Mouse (Mus musculus) limb, embryonic 12.5 days (tissue): ENCODE results near the gene Fam71f2. TPM values are rescaled to one million over a fixed set of nuclear protein-coding genes. Genes with fewer than 3 reads are reported as not detected.
A peak's percentile ranks its signal among the peaks of the same experiment; 100 is the strongest.

Experiments
- ATAC-seq: fragments of 200-750 bp; cut with Nextera tagmentation; 2 replicates; pipeline ENCODE4 v1.8.0; 2017; ENCODE audit warnings: low read depth, moderate TSS enrichment; ENCODE audit not compliant: insufficient number of reproducible peaks, insufficient read depth, low FRiP score, low TSS enrichment
- H3K27ac ChIP-seq: fragments of 300-500 bp; sonication (generic); 2 replicates; pipeline ENCODE4 v1.5.1; 2016; ENCODE audit warnings: mild to moderate bottlenecking, moderate library complexity
- H3K27me3 ChIP-seq: fragments of 300-500 bp; sonication (generic); 2 replicates; pipeline ENCODE4 v1.6.1; 2016; ENCODE audit warnings: mild to moderate bottlenecking, moderate library complexity
- H3K36me3 ChIP-seq: fragments of 300-500 bp; sonication (generic); 2 replicates; pipeline ENCODE4 v1.6.1; 2016; ENCODE audit warnings: mild to moderate bottlenecking, moderate library complexity
- H3K4me1 ChIP-seq: fragments of 300-500 bp; sonication (generic); replicated peaks from 2 replicates; pipeline ENCODE4 v1.6.1; 2016
- H3K4me2 ChIP-seq: fragments of 300-500 bp; sonication (generic); 2 replicates; pipeline ENCODE4 v1.6.1; 2016; ENCODE audit warnings: mild to moderate bottlenecking, moderate library complexity
- H3K4me3 ChIP-seq: fragments of 300-500 bp; sonication (generic); replicated peaks from 2 replicates; pipeline ENCODE4 v1.5.1; 2016; ENCODE audit warnings: mild to moderate bottlenecking
- H3K9ac ChIP-seq: fragments of 300-500 bp; sonication (generic); replicated peaks from 2 replicates; pipeline ENCODE4 v1.6.1; 2016; ENCODE audit warnings: mild to moderate bottlenecking, moderate library complexity
- H3K9me3 ChIP-seq: fragments of 300-500 bp; sonication (generic); 2 replicates; pipeline ENCODE4 v1.6.1; 2016; ENCODE audit warnings: mild to moderate bottlenecking, moderate library complexity
- WGBS: fragments of 180-500 bp; shearing (Covaris S2); methylation state at CpG from one replicate; pipeline ENCODE4 v1.1.7; 2016; 5-methylcytosine and 5-hydroxymethylcytosine counted together
- polyA plus RNA-seq: library from polyadenylated mRNA; unstranded; fragments of >200 nt; fragmentation: Nextera tagmentation; extraction: Ambion mirVana; gene quantifications from 2 replicates; pipeline ENCODE4 v1.2.1, GENCODE M21; 2016

Gene Fam71f2
- polyA plus RNA-seq, 1 experiment from 2014 or later, result 0.29 TPM

DNA sequence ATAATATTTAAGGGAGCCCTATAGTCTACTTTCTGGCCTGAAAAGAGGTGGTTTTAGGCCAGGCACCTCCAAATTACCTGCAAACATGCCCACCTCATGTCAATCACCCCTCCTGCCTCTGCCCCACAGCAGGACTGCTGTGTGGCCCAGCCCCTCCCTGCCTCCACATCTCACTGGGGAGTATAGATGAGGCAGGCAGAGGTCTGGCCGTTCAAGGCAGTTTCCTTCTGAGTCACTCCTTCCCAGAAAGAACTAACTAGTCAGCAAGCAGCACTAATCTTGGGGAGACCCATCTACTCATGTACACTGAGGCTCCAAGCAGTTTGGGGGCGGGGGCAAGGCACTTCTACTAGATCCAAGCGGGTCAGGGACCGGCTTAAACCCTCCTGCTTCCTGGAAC lies 32.3 kb upstream of the Fam71f2 start:
- H3K4me3 ChIP-seq, result no peak overlapping the region
- no peaks in the 10 kb centered on the region for H3K4me1 ChIP-seq
- H3K27me3 ChIP-seq, result no peaks in the 10 kb centered on the region
- no peak for ATAC-seq
- H3K9me3 ChIP-seq, result no peaks in the 10 kb centered on the region
- no peak overlapping the region for H3K9ac ChIP-seq
- H3K36me3 ChIP-seq, result no peaks in the 10 kb centered on the region
- H3K4me2 ChIP-seq, result no peak overlapping the region
- H3K27ac ChIP-seq, result no peak overlapping the region
- WGBS, result 55% methylated on average over 4 of the region's 4 CpGs

DNA sequence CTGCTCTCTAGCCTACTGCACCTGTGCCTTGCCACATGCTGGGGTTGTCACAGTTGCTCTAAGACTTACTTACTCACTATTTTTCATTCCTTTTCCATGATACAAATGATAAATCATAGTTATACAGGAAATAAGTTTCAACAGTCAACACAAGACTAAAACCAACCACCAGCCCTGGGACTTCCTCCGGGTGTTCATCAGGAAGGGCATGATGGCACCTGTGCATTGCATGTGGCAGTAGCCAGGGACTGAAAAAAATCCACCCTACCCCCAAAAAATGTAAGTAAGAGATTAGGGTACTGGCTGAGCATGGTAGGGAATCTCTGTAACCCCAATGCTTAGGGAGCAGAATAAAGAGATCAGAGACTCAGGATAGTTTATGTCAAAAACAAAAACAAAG lies 20.0 kb upstream of the Fam71f2 start:
- H3K4me3 ChIP-seq, result no peak overlapping the region
- no peak overlapping the region for H3K27ac ChIP-seq
- H3K9ac ChIP-seq, result no peak overlapping the region
- H3K4me2 ChIP-seq, result no peak overlapping the region
- H3K36me3 ChIP-seq, result no peaks in the 10 kb centered on the region
- WGBS, result 77% methylated on average over 1 of the region's 1 CpGs
- no peaks in the 10 kb centered on the region for H3K9me3 ChIP-seq
- no peak for ATAC-seq
- no peaks in the 10 kb centered on the region; the same call in 1 of the 2 replicates for H3K27me3 ChIP-seq
- no peaks in the 10 kb centered on the region for H3K4me1 ChIP-seq

DNA sequence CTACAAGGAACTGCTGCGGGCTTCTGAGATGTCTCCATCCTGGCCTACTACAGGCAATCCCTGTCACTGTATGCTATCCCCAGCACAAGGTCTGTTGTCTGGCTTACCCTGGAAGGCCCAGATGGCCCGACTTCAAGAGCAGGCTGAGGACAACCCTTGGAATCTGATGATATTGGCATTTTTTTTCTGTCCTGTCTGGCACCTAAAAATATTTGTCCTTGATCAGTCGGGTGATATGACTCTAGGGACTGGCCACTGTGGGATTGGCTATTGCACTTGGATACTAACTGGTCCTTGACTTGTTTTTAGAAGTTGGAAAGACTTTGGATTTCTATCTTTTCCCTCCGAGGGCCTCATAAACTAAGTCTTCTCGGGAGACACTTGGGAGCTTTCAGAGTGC lies 17.6 kb upstream of the Fam71f2 start:
- 75% methylated on average over 5 of the region's 5 CpGs for WGBS

DNA sequence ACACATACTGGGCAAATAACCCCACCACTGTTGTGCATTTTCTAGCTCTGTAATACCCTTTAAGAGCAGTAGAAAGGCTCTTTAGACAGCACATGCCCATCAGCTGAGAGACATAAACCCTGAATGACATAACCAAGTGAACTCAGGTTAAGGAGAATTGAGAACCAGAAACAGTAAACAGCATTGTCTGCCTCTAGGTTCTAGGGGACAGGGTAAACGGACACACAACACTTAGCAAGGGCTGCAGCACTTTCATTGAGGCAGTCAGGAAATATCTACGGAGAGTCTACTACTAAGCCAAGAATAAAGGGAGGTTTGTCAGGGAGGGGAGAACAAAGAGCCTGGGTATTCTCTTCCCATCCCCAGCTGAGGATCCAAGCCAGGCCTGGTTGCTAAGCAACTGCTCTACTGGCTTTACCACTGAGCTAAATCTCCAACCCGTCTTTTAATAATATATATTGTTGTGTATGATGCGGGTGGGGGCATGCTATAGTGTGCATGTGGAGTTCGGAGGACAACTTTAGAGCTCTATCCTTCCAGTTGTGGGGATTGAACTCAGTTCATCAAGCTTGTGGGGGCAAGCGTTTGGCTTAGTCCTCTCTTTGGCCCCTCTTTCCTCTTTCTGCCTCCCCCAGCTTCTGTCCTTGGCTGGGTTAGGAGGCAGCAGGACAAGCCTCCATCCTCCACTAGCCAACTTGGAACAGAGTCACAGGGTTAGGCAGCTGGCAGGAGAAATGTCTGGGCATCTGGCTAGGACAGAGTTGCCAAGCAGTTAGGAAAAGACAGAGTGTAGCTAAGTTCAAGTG lies 15.5 kb upstream of the Fam71f2 start:
- H3K4me3 ChIP-seq, result no peak overlapping the region
- H3K27ac ChIP-seq, result no peak overlapping the region
- no peaks in the 10 kb centered on the region for H3K36me3 ChIP-seq
- no peak overlapping the region for H3K9ac ChIP-seq
- no peaks in the 10 kb centered on the region for H3K4me1 ChIP-seq
- WGBS, result 79% methylated on average over 6 of the region's 6 CpGs
- H3K4me2 ChIP-seq, result no peak overlapping the region
- H3K9me3 ChIP-seq, result no peaks in the 10 kb centered on the region
- no peak for ATAC-seq
- H3K27me3 ChIP-seq, result no peaks in the 10 kb centered on the region; the same call in 1 of the 2 replicates

More for the DNA sequence above, 17.6 kb upstream of the Fam71f2 start:
- Histone ChIP-seq H3K4me3 (no peak overlapping the region), H3K27ac (no peak overlapping the region), H3K27me3 (no peaks in the 10 kb centered on the region; the same call in 1 of the 2 replicates), H3K36me3 (no peaks in the 10 kb centered on the region), H3K4me2 (no peak overlapping the region), H3K9me3 (no peaks in the 10 kb centered on the region), H3K4me1 (no peaks in the 10 kb centered on the region), H3K9ac (no peak overlapping the region)
- ATAC-seq, result no peak

DNA sequence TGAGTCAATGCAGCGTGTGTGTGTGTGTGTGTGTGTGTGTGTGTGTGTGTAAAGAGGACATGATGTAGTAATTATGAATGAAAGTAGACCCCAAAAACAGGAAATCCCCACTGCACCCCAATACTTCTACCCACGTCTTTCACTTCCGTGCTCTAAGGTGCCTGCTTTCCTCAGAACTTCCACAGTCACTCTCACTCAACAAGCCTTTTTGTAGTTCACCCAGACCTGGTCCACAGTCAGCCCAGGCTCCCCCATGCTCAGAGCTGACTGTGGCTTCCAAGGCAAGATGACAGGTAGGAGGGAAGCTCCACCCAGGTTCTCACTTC lies 15.0 kb upstream of the Fam71f2 start:
- Histone ChIP-seq H3K4me1 (no peaks in the 10 kb centered on the region), H3K4me2 (no peak overlapping the region), H3K36me3 (no peaks in the 10 kb centered on the region), H3K4me3 (no peak overlapping the region), H3K9me3 (no peaks in the 10 kb centered on the region), H3K27ac (no peak overlapping the region), H3K9ac (no peak overlapping the region), H3K27me3 (no peaks in the 10 kb centered on the region; the same call in 1 of the 2 replicates)
- WGBS, result 88% methylated on average over 3 of the region's 3 CpGs
- ATAC-seq, result no peak

DNA sequence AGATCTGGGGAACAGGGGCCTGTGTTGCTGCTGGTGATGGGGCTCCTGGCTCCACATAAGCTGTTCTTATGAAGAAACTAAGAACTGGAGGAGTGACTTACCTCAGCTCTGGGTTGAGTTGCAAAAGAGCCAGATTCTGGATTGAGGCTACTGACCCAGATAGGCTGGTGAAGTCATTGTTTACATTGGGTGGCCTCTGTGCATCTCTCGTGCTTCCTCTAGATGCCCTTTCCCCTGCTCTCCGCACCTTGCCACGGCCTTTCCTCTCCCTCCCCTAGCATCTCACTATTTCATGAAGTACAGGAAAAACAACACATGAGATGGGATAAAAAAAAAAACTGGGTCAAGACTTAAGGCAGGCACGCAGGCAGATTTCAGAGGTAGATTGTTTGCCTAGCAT lies 12.5 kb upstream of the Fam71f2 start:
- Histone ChIP-seq H3K4me1 (peaks cover 6% of the 10 kb centered on the region), H3K27me3 (no peaks in the 10 kb centered on the region), H3K9ac (no peak overlapping the region), H3K4me2 (no peak overlapping the region), H3K9me3 (no peaks in the 10 kb centered on the region), H3K4me3 (no peak overlapping the region), H3K27ac (no peak overlapping the region), H3K36me3 (no peaks in the 10 kb centered on the region)
- 62% methylated on average over 4 of the region's 4 CpGs for WGBS
- no peak for ATAC-seq

DNA sequence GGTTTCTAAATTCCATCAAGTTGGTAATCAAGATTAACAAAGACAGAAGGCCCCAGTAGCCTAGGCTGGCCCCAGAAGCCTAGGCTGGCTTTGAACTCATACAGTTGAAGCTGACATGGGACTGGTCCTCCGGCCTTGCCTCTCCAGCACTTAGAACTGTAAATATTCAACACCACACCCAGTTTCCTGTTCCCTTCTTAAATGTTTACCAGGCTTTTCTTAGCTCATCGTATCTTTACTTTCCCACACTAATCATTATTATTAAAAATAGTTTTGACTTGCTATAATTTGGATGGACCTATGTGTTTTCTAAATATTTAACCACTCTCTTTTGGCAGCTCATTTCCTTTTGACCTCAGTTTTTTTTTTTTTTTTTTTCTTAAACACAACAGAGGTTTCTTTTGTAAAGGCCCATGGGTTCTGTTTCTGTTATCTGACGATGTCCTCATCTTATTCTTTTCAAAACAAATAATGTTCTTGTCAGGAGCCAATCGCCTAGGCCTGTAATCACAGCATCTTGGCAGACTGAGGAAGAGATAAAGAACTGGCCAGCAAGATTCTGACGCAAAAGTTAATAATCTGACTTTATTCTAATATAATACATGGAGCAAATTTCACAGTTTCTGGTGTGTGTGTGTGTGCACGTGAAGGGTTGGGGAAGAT lies 10.3 kb upstream of the Fam71f2 start:
- no peak overlapping the region for H3K27ac ChIP-seq
- no peak overlapping the region for H3K9ac ChIP-seq
- H3K9me3 ChIP-seq, result no peaks in the 10 kb centered on the region
- ATAC-seq, result no peak
- 0 out of 2 replicates have a peak, but pooled peaks cover under 1% of the 10 kb centered on the region for H3K36me3 ChIP-seq
- peaks cover 14% of the 10 kb centered on the region for H3K4me1 ChIP-seq
- H3K27me3 ChIP-seq, result no peaks in the 10 kb centered on the region
- 88% methylated on average over 6 of the region's 6 CpGs for WGBS
- H3K4me3 ChIP-seq, result no peak overlapping the region
- no peak overlapping the region for H3K4me2 ChIP-seq

DNA sequence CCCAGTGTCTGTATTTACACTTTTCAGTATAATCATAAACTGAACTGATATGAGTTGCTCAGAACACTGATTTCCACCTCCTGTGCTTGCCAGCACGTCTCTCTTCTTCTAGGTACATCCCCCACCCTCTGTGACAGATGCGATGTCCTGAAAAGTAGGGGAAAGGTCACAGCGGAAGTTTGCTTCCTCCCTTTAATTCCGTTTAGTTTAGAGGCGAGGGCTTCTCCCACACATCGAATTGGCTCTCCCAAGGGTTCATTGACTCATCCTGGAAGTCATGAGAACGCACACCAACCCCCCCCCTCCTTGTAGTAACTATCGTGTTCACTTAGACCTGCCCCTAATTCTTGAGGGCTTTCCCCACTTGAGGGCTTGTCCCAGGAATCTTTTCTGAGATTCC lies 8.4 kb upstream of the Fam71f2 start:
- peaks cover 14% of the 10 kb centered on the region for H3K4me1 ChIP-seq
- no peak overlapping the region for H3K27ac ChIP-seq
- no peak for ATAC-seq
- no peaks in the 10 kb centered on the region for H3K27me3 ChIP-seq
- H3K4me3 ChIP-seq, result no peak overlapping the region
- H3K4me2 ChIP-seq, result peak overlapping the region; percentile 21; the same call in 1 of the 2 replicates
- H3K9me3 ChIP-seq, result no peaks in the 10 kb centered on the region
- no peak overlapping the region for H3K9ac ChIP-seq
- WGBS, result 15% methylated on average over 8 of the region's 8 CpGs
- peaks cover 19% of the 10 kb centered on the region for H3K36me3 ChIP-seq

DNA sequence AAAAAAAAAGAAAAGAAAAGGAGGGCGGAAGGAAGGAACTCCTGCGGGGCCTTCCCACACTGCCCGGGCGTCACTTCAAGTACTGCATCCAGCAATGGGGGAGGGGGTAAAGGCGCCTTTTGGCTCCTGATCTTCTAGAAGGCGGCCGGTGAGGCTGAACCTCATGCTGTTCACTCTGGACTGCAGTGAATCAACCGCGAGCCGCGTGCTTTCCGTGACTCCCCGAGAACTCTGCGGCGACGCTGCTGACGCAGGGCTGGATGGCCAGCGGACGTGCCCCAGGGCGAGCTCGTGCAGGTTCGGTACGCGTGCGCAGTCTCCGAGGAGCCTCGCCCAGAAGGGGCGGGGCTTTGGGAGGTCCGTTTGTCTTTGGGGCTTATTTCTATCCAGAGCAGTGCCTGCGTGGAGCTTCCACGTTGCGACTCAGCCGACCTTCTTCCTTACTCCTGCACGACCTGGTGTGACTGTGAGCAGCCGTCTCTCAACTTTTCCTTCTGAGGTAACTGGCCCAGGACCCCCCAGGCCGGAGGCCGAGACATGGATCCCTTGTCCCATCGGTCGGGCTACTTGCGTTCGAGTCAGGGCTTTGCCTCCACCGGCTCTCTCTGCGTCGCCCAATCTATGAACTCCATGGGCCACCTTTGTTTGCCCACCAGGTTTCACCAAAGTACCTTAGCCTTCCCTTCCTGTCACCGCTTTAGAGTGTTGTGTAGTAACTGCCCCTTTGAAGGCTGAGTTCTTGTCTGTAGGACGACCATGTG lies 6.9 kb upstream of the Fam71f2 start, which contains the start of gene Hilpda:
Gene Hilpda (plus strand): TSS at position 177 of the 761 bp plus-strand sequence.
- H3K4me3 ChIP-seq, result peak within 1 kb of the TSS; percentile 65

DNA sequence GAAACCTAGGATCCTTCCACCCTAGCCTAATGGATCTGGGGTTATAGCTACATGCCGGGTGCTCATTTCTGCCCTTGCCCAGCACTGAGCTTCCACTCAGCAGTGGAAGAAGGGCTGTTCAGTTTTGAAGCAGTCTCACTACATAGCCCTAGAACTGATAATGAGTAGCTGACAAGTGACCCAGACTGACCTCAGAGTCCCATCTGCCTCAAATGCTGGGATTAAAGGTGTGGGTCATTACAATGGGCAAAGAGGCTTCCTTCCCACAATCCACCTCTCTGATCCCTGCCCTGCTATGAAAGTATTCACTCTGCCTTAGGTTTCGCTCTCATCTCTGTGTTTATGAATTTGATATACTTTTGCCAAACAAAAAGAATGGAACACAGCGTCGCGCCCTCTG lies 2.6 kb upstream of the Fam71f2 start:
- Histone ChIP-seq H3K4me2 (no peak overlapping the region), H3K4me1 (peaks cover 8% of the 10 kb centered on the region), H3K9ac (no peak overlapping the region), H3K4me3 (no peak overlapping the region), H3K27ac (no peak overlapping the region), H3K36me3 (peaks cover 19% of the 10 kb centered on the region), H3K9me3 (no peaks in the 10 kb centered on the region), H3K27me3 (no peaks in the 10 kb centered on the region)
- ATAC-seq, result no peak
- 94% methylated on average over 5 of the region's 5 CpGs for WGBS

More for the DNA sequence above, 6.9 kb upstream of the Fam71f2 start, which contains the start of gene Hilpda:
- Histone ChIP-seq H3K9me3 (no peaks in the 10 kb centered on the region), H3K9ac (peak within 1 kb of the TSS; percentile 75), H3K4me2 (peak within 1 kb of the TSS; percentile 63), H3K27me3 (no peaks in the 10 kb centered on the region), H3K4me1 (peaks cover 14% of the 10 kb centered on the region), H3K36me3 (peaks cover 19% of the 10 kb centered on the region), H3K27ac (peak within 1 kb of the TSS; percentile 62)
- under 1% methylated on average over 46 of the region's 46 CpGs for WGBS
- peak; percentile 95 for ATAC-seq
